Mouse (Mus musculus) testis, postnatal 14 days (tissue): ENCODE data around the gene Thsd4.

Experiments used
- DNase-seq: peaks from one replicate; pipeline ENCODE4 v3.0.0; 2021; ENCODE audit warnings: low spot score

Thsd4 gene

GRCm38 (mm10) chr9:60521806-60522264 is at the start of gene Thsd4:
TSS of gene Thsd4 (minus strand) at chr9:60522046.
- peak; percentile 70 for DNase-seq

DNA sequence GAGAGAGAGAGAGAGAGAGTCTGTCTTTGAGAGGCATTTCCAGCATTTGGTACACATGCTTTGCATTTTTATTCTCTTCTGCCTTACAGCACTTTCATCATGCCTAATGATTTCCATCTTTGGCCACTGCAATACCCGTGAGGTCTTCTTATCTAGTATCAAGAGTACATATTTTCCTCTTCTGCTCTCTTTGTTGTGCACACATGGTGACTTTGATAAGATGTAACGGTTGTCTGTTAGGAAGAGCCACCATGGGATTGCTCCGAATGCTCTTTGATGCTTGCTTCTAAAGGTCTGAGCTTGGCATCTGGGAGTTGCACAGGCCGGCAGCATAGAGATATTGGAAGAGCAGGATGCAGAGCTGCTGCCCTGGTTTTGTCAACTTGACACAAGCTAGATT is 49.2 kb upstream of the Thsd4 start:
- DNase-seq: no peak

DNA sequence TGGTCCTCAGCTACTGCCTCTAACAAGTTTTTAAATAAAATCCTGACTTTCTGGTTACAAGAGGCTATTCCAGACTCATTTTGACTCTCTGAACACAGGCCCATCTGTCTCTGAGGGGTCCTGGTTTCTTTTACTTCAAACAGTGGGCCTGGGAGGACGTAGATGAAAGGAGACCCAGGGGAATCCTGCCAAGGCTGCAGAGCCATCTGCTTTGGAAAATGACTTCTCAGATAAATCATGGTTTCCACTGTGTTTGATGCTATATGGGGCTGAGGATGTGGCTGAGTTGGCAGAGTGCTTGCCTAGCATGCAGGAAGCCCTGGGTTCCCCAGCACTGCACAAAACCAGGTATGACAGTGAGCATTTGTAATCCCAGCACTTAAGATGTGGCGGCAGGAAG is 47.5 kb upstream of the Thsd4 start:
- DNase-seq: no peak

- no peak for DNase-seq
These were observed 42.0 kb upstream of the Thsd4 start for GRCm38 (mm10) chr9:60563809-60564208.

DNA sequence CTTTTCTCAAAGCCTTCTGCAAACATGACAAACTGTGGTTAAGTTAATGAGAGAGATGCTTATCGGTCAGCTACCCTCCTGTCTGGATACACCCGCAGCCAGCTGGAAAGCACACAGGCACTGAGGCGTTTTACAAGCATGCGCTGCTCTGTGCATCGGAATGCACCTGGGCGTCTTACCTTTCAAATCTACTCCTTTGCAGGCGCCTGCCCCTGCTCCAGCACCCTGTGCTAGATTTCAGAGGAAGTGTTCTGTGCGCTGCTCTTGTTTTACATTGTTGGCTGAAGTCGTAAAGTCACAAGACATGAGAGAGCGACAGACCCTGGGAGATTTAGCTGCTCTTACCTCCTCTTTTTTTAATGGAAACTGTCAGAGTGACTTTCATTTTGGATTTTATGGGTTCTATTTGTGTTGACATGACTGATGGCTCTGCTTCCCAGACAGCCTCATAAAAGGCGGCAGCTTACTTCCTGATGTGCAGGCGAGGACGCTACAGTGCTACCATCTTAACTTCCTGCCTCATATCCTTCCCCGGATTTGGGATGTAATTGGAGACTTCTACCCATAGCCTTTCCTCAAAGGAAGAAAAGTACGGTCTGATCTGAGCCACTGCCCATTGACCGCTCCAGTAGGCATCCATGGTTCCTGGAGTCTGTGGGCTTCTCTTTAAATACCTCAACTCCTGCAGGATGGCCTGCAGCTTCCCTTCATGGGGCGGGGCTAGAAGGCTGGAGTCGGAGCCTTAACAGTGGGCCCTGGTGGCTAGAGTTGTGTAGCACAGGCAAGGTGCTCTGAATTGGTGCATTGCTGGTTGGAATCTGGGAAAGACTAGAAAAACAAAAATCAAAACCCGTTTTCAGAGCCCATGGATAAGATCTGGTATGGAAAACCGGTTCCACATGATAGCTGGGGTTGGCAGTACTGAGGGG is 40.9 kb upstream of the Thsd4 start:
- peak; percentile 12 for DNase-seq

- no peak for DNase-seq
These were observed 39.9 kb upstream of the Thsd4 start for GRCm38 (mm10) chr9:60561641-60562289.

- DNase-seq: no peak
These were observed 36.7 kb upstream of the Thsd4 start for GRCm38 (mm10) chr9:60558507-60558906.

GRCm38 (mm10) chr9:60551238-60551637 is 29.4 kb upstream of the Thsd4 start:
- DNase-seq: no peak

GRCm38 (mm10) chr9:60548182-60548581 is 26.3 kb upstream of the Thsd4 start:
- DNase-seq: peak; percentile 15

- DNase-seq: no peak
These were observed 24.3 kb upstream of the Thsd4 start for GRCm38 (mm10) chr9:60546169-60546568.

- no peak for DNase-seq
These were observed 23.7 kb upstream of the Thsd4 start for GRCm38 (mm10) chr9:60545361-60546096.

- no peak for DNase-seq
These were observed 21.7 kb upstream of the Thsd4 start for GRCm38 (mm10) chr9:60543422-60544015.

- no peak for DNase-seq
These were observed 8.5 kb upstream of the Thsd4 start for GRCm38 (mm10) chr9:60530310-60530709.

- no peak for DNase-seq
These were observed 7.8 kb upstream of the Thsd4 start for GRCm38 (mm10) chr9:60529348-60530243.

DNA sequence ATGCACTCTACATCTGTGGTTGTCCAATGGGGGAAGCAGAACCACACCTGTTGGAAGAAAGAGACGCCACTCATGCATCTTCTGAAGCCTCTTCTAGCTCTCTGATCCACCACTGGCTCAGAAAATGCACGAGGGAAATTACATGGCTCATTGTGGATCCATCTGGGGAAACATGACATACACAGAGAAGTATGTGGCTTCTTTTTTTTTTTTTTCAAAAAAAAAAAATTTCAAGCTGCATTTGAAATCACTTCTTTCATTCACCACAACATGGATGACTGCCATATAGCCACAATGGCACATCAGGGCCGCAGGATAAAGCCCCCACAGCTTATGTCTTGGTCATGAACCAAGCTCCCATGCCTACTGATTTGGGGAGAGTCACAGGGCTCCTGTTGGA is 6.4 kb upstream of the Thsd4 start:
- DNase-seq: no peak

- DNase-seq: no peak
These were observed 6.0 kb upstream of the Thsd4 start for GRCm38 (mm10) chr9:60527836-60528235.

- DNase-seq: no peak
These were observed 5.2 kb upstream of the Thsd4 start for GRCm38 (mm10) chr9:60527051-60527450.

DNA sequence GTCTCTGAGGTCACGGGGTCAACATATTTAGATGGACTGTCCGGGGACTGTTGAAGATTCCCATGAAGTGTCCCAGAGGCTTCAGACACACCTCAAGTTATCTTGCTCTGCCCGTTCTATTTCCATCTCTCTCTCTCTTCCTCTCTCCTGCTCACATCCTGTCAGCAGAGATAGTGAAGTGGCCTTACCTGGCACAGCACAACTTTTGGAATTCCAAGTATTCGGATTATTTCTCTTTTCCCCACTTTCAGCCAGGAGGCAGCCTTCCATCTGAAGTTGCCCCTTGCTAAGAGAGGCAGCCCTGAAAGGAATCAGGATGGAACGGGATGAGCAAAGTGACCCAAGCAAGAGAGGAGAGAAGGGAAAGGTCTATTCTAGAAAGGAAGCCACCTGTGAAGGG is 4.3 kb upstream of the Thsd4 start:
- no peak for DNase-seq

GRCm38 (mm10) chr9:60521143-60521542 is 703 bp downstream of the Thsd4 start:
- DNase-seq: no peak

DNA sequence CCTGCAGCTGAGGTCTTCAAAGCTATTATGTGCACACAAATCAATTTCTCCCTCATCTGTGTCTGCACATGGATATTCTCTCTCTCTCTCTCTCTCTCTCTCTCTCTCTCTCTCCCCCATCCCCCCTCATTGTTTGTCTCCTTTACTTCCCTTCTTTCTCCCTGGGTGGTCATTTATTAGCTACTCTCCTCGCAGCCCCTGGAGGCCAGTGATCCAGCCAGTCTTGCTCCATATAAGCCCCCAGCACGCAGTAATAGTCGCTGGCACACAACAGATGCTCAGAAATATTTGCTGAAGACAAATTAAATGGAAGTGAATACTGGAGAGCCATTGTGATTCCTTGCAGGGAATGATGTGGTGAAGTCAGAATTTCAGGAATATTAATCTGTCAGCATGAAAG is 2.2 kb downstream of the Thsd4 start:
- no peak for DNase-seq

- no peak for DNase-seq
These were observed 3.6 kb downstream of the Thsd4 start for GRCm38 (mm10) chr9:60518216-60518615.
